Mouse (Mus musculus): ENCODE results near the gene March8. TPM values are rescaled to one million over a fixed set of nuclear protein-coding genes. Genes with fewer than 3 reads are reported as not detected.

Gene March8
- 0.83 TPM for total RNA-seq (2023)

DNA sequence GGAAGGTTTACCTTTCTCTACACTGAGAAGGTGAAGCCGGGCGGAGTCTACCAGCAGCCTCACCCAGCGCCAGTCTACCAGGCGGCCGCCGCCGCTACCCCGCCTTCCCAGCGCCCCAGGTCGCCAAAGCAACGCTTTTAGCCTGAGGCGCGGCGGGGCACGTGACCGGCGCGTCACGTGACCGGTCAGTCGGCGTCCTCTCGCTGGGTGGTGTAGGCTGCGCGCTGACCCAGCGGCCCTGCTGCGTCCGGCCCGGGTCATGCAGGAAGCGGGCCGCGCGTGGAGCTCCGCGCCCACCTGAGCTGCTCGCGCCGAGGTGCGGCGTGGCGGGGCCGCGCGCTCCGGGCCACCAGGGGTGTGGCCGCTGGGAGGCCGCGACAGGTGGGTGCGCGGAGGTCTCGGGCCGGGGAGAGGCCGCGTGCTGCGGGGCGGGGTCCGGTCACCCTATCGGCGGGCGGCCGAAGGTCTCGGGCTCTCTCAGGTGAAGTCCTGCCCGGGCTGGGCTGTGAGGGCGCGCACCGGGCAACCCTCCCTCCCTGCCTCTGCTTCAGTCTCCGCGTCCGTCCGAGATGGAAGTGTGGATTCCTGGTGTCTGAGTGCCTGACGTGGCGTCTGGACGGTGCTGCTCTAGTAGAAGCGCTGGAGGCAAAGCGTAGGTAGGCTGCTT is at the start of gene March8:
TSS of gene March8 (plus strand) at position 190 of the 667 bp plus-strand sequence.

Other genes starting within 250 kb of the March8 start
- gene Tmcc1, start 144.5 kb upstream of the March8 start, total RNA-seq (2023): 28.9 TPM
- 99.7 TPM for gene Washc2, start 130.0 kb upstream of the March8 start, total RNA-seq (2023)
- gene Zfand4, start 73.8 kb upstream of the March8 start, total RNA-seq (2023): 2.1 TPM
- 0.77 TPM for gene Alox5, start 123.2 kb downstream of the March8 start, total RNA-seq (2023)
- not detected for gene Olfr211, start 151.1 kb downstream of the March8 start, total RNA-seq (2023)
- gene Olfr212, start 168.5 kb downstream of the March8 start, total RNA-seq (2023): not detected
- not detected for gene Olfr213, start 200.4 kb downstream of the March8 start, total RNA-seq (2023)
- gene Gm5580, start 213.1 kb downstream of the March8 start, total RNA-seq (2023): 2.8 TPM
- gene Olfr214, start 216.2 kb downstream of the March8 start, total RNA-seq (2023): not detected
- not detected for gene Olfr215, start 246.2 kb downstream of the March8 start, total RNA-seq (2023)

All from CD8-positive naive resting alpha-beta T cell, adult 57 days (primary cell).